24 mouse cellular contexts compared by ENCODE assay signal in genomic region chr3:156619921-156620320, GRCm38 (mm10). TPM values are rescaled to one million over a fixed set of nuclear protein-coding genes. Genes with fewer than 3 reads are reported as not detected.
DNase-seq lines count a peak whose midpoint lies in the region; ATAC-seq and TF ChIP-seq lines count a peak whose summit lies in the region.
"Had no signal": no experiment of that assay in that cellular context is flagged by ENCODE, and none has a peak within 500 bp of the region (broad histone marks: within the 10 kb centered on the region; RNA-seq: fewer than 3 reads in every experiment).

No protein-coding gene starts in this region.

- peak; percentile 91 for ATAC-seq in frontal cortex, adult (ENCODE audit: low TSS enrichment)
- ATAC-seq: forebrain, embryonic 14.5 days; forebrain, embryonic 16.5 days had no signal

- DNase-seq in frontal cortex, postnatal 10 days (ENCODE audit: low spot score in 2 of 2) = no peak
- no peak for DNase-seq in left cerebral cortex, adult 2 months (ENCODE audit: extremely low spot score in 1 of 2, low spot score in 2 of 2)
- no peak for DNase-seq in left cerebral cortex, adult 11 months (ENCODE audit: low spot score)
- no peak for DNase-seq in cerebellum, adult 18-20 months
- DNase-seq: adrenal gland, adult 2 months; adrenal gland, postnatal 10 days; adrenal gland, postnatal 25 days; B cell, adult 2 months; cerebellum, adult 11-12 months; cerebellum, adult 8-10 months; cerebellum, adult 9-11 months; cerebellum, postnatal 14 days; cerebellum, postnatal 36 days; embryo, embryonic 11 days had no signal

- peak overlapping the region; percentile 62 for H3K27ac ChIP-seq in left cerebral cortex, adult 2 months
- H3K27ac ChIP-seq: embryonic facial prominence, embryonic 13.5 days; embryonic facial prominence, embryonic 15.5 days; forebrain, embryonic 10.5 days; forebrain, embryonic 12.5 days had no signal

- intact Hi-C loops in left cerebral cortex, adult 2 months (cut with DNase I) = no loop called here

- no peak overlapping the region for H3K4me3 ChIP-seq in left cerebral cortex, adult 2 months
- H3K4me3 ChIP-seq: embryonic facial prominence, embryonic 13.5 days; embryonic facial prominence, embryonic 15.5 days; erythroblast, embryonic 14.5 days; forebrain, embryonic 10.5 days; forebrain, embryonic 12.5 days had no signal

- TF ChIP-seq CTCF in left cerebral cortex, adult 2 months (IDR thresholded peaks at IDR 0.05) = no peak

RNA-seq across cellular contexts. Expression of gene Negr1, which starts 58.3 kb away (rescaled TPM):
- total RNA-seq in left cerebral cortex, adult 2 months (2021) = 100 to 1,000 TPM; 206 to 222 TPM
- total RNA-seq: common myeloid progenitor, adult 5-6 weeks; MEL had no signal
